Mouse (Mus musculus) brain, embryonic 14.5 days (tissue): ENCODE measurements around the gene Pycr1. TPM values are rescaled to one million over a fixed set of nuclear protein-coding genes. Genes with fewer than 3 reads are reported as not detected.
A peak's percentile ranks its signal among the peaks of the same experiment; 100 is the strongest.

Experiments used
- DNase-seq: peaks from one replicate; pipeline ENCODE4 v3.0.0-alpha.2; 2011; ENCODE audit warnings: low read depth
- CTCF ChIP-seq: fragments of 200-500 bp; IDR thresholded peaks from 2 replicates; pipeline ENCODE4 v1.5.1; 2012; ENCODE audit warnings: inconsistent platforms, mild to moderate bottlenecking, moderate library complexity, borderline replicate concordance; ENCODE audit not compliant: insufficient read depth, insufficient read length; ENCODE audit errors: extremely low read depth
- POLR2A ChIP-seq: fragments of 200-500 bp; IDR thresholded peaks from 2 replicates; pipeline ENCODE4 v1.6.1; 2012; ENCODE audit warnings: mild to moderate bottlenecking, inconsistent platforms, borderline replicate concordance; ENCODE audit not compliant: poor library complexity, insufficient read depth, insufficient read length, severe bottlenecking; ENCODE audit errors: extremely low read depth
- polyA plus RNA-seq: library from polyadenylated mRNA; depleted of rRNA; stranded (reverse); fragments of >200 nt; gene quantifications from 2 replicates; pipeline ENCODE4 v1.2.3, GENCODE M21; 2012; rRNA removed

Gene Pycr1
- polyA plus RNA-seq, 1 experiment, result 19.9 TPM

DNA sequence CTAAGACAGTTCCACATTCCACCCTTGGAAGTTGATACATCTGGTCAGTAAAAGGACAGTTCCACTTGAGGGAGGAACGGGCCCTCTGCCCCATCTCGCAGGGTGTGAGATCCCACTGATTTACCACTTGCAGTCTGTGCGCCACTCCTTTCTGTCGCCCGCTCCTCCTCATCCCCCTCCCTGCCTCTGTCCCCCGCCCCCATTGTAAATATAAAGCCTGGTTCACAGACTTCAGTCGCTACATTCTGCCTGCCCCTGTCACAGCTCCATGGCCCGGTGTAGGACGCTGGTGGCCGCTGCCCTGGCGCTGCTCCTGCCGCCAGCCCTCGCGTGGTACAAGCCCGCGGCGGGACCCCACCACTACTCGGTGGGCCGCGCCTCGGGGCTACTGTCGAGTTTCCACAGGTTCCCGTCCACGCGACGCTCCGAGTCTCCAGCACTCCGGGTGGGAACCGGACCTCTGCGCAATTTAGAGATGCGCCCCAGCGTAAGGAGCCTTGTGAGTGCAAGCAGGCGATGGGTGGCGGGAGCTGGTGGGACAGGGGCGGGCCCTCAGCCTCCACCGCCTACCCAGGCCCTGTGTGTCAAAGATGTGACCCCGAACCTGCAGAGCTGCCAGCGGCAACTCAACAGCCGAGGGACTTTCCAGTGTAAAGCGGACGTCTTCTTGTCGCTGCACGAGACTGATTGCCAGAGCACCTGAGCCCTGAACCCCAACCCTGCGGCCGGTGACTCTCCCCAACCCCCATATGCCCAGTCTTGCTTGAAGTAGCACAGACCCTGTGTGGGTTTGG is 35.1 kb downstream of the Pycr1 start, which contains the start of gene Npb:
TSS of gene Npb (plus strand) at position 237 of the 794 bp plus-strand sequence.
- TF ChIP-seq POLR2A, result no peak
- no peak for TF ChIP-seq CTCF
- no peak for DNase-seq

DNA sequence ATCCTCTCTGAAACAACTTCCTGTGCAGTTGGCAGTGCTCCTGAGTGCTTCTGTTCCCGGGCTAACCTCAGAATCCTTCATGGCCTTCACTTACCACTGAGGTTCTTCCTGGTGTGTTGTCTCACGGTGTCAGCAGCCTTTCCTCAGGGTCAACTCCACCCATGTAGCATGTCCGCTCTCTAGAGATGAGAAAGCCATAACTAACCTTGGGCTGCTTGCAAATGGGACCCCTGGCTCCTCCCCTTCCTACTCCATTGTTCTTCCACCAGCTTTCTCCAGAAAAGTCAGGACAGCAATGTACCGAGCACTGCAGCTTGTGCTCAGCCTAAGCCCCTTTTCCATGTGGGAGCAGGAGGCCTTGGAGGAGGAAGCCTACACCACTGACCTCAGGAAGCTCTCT is 36.8 kb downstream of the Pycr1 start:
- no peak for TF ChIP-seq POLR2A
- no peak for TF ChIP-seq CTCF
- DNase-seq, result no peak

DNA sequence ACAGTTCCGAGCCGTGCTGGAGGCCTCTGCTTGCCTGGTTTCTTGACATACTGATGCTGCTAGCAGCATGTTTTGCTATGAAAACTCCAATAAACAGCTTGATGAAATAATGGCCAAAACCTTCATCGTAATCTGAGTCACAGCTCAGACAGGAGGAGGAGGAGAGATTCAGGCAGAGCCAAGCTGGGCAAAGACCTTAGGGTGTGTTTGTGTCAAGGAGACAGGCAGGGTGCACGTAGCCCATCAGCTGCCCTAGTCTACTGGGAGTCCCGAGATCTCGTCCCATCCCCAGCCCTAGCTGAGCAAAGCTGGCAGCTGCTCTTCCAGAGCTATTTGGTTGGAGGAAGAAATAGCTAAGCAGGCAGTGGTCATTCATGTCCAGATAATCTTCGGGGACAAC is 37.9 kb downstream of the Pycr1 start:
- TF ChIP-seq CTCF (no peak), POLR2A (no peak)
- DNase-seq, result no peak

DNA sequence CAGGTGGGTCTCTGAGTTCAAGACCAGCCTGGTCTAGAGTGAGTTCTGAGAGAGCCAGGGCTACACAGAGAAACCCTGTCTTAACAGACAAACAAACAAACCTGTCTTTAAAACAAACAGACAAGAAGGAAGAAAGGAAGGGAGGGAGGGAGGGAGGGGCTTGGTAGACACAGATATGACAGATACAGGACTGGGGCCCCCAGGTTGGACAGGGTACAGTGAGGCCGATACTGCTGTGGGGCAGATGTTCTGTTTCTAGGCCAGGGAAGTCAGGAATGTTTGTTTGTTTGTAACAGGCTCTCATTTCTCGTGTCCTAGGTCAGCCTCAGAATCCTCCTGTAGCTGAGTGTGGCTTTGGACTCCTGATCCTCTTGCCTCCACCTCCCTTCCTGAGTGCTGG is 40.0 kb downstream of the Pycr1 start:
- TF ChIP-seq POLR2A (no peak), CTCF (no peak)
- no peak for DNase-seq

DNA sequence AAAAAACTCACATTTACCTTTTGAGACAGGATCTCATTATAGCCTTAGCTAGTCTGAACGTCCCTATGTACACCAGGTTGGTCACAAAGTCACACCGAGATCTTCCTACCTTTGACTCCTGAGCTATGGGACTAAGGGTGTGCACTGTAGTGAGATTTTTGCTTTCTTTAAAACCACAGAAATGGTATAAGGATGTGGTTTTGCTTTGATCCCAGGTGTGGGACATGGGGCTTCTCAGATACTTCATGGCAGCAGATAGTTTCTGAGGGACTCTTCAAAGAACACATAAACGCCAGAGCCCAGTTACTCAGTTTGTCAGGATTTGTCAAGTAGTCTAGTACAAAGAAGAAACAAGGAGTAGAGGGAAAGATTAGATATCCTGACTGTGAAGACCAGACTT is 42.9 kb downstream of the Pycr1 start:
- no peak for DNase-seq
- no peak for TF ChIP-seq CTCF
- no peak for TF ChIP-seq POLR2A

DNA sequence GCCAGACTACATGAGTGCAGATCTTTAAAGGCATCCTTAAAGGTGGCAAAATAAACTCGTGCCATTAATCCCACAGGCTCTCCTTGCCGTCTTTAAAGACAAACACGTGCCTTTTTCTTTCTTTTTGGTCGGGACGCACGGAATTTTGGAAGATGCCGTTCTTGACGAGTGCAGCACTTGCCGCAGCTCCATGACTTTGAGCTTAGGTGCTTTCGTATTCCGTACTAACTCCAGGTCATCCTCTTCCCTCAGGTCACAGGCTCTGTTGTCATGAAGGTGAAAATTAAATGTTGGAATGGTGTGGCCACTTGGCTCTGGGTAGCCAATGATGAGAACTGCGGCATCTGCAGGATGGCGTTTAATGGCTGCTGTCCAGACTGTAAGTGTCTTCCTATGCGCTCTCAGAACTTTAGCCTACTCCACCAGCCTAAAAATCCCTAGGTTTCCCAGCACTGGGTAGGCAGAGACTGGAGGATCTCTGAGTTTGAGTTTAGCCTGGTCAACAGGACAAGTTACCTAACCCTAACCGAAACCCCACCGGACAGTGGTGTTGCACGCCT is 44.5 kb downstream of the Pycr1 start:
- TF ChIP-seq CTCF (no peak), POLR2A (no peak)
- DNase-seq, result no peak

DNA sequence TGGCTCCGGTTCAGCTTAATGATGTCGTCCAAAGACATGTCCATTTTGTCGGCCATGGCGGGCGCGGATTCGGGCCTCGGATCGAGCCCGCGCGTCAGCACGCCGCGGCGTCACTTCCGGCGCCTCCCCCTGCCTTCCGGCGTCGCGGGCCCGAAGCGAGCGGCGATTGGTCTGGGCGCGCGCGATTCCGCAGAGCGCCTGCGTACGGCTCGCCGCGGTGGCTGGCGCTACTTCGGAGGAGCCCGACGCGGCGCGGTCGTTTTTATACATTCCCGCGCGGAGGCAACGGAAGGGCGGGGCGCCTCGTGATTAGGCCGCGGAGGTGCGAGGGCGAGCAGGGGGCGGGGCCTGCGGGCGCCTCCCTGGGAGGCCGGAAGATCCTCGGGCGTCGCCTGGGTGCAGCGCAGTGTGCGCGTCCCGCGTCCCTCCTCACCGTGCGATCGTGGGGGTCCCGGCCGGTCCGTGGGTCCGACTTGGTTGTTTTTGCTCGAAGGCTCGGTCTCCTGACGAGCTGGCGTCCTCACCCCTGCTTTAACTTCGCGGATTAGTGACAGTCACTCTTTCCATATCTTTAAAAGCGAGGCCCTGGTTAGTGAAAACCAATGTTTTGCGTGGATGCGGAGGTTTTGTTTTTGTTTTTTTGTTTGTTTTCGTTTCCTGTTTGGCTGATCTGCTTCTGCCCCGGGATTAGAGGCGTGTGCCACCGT is 45.1 kb downstream of the Pycr1 start, which contains the start of the genes Alyref and Anapc11:
TSS of gene Alyref (minus strand) at position 83 of the 707 bp plus-strand sequence.
TSS of gene Anapc11 (plus strand) at position 139 of the 707 bp plus-strand sequence.
- TF ChIP-seq POLR2A (no peak; the same call in none of the 2 replicates), CTCF (no peak)
- DNase-seq, result peak; percentile 99

DNA sequence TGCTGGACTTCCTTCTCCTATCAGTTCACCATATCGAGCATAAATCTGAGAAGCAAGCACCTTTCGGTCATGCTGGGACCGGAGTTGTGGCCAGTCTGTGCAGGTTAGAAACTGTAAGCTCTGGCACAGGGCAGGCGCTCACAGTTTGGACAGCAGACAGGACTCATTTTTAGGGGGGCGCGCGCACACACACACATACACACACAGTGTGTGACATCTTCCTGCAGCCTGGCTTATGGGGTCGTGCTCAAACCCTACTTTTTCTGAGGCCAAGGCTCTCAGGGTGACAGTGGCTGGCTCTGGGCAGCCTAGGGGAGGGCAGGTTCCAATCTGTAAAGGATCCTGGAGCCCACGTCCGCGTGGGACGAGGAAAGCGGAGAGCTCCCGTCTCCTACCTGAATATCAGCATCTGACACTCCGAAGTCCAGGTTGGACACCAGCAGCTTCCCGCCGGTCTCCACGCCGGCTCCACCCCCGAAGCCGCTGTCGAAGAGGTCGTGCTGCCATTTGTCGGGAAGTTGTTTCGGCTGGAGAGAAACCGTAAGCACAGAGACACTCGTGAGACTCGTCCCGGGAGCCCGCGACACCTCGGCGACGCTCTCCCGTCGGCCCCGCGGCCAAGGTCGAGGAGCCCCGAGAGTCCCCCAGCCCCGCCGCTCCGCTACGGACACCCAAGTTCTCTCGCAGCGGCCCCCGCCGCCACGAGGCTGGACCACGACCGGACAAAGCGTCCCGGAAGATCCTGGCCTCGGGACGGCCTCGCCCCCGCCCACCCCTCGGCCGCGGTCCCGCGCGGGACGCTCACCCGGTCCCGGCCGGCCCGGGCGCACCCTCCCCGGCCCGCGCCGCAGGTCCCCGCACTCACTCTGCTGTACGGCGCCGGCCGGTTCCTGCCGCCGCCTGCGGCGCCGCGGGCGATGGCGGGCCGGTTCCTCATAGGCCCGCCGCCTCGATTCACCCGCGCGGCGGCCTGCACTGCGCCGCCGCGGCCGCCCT is 46.0 kb downstream of the Pycr1 start:
- no peak for DNase-seq
- TF ChIP-seq POLR2A, result no peak
- TF ChIP-seq CTCF, result no peak

DNA sequence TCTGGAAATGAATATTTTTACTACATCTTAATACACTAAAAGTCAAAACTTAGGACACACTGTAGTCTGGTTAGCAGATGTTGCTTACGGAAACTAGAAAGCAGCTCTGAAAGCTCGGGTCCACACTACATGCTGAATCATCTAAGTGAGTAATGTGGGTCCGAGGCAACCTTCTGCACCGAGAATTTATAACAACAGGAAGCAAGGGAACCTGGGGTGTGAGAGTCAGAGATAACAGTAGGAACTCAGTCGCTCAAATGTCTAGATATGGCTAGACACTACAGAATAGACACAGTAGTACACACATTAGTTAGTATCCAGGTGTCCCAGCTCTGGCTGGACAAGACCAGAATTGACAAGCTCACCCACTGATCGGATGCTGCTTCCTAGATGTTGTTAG is 55.0 kb downstream of the Pycr1 start:
- no peak for TF ChIP-seq CTCF
- no peak for TF ChIP-seq POLR2A
- no peak for DNase-seq

Other genes starting within 250 kb of the Pycr1 start
- 62.6 and 63.2 TPM in 2 replicates for gene Nploc4, start 206.1 kb downstream of the Pycr1 start, polyA plus RNA-seq
- 0.04 and 0.10 TPM in 2 replicates for gene Tspan10, start 201.1 kb downstream of the Pycr1 start, polyA plus RNA-seq
- gene Pde6g, start 190.3 kb downstream of the Pycr1 start, polyA plus RNA-seq, result 0.34 and 0.53 TPM in 2 replicates
- 7.1 and 12.2 TPM in 2 replicates for gene Oxld1, start 185.7 kb downstream of the Pycr1 start, polyA plus RNA-seq
- gene Ccdc137, start 185.7 kb downstream of the Pycr1 start, polyA plus RNA-seq, result 24.2 and 35.7 TPM in 2 replicates
- 42.4 and 45.8 TPM in 2 replicates for gene Arl16, start 176.2 kb downstream of the Pycr1 start, polyA plus RNA-seq
- 96.3 and 107 TPM in 2 replicates for gene Mrpl12, start 159.2 kb downstream of the Pycr1 start, polyA plus RNA-seq
- gene Slc25a10, start 151.9 kb downstream of the Pycr1 start, polyA plus RNA-seq, result 40.6 and 57.3 TPM in 2 replicates
- 0.32 and 0.36 TPM in 2 replicates for gene Gcgr, start 113.1 kb downstream of the Pycr1 start, polyA plus RNA-seq
- 204 and 253 TPM in 2 replicates for gene Mcrip1, start 94.0 kb downstream of the Pycr1 start, polyA plus RNA-seq
- not detected in 2 replicates for gene Ppp1r27, start 92.6 kb downstream of the Pycr1 start, polyA plus RNA-seq
- 162 and 206 TPM in 2 replicates for gene P4hb, start 70.5 kb downstream of the Pycr1 start, polyA plus RNA-seq
- 540 and 581 TPM in 2 replicates for gene Arhgdia, start 62.1 kb downstream of the Pycr1 start, polyA plus RNA-seq
- gene Alyref, start 45.4 kb downstream of the Pycr1 start, polyA plus RNA-seq, result 86.8 and 89.7 TPM in 2 replicates
- gene Anapc11, start 45.3 kb downstream of the Pycr1 start, polyA plus RNA-seq, result 175 and 222 TPM in 2 replicates
- 0.29 and 0.45 TPM in 2 replicates for gene Npb, start 35.3 kb downstream of the Pycr1 start, polyA plus RNA-seq
- 229 and 307 TPM in 2 replicates for gene Pcyt2, start 25.8 kb downstream of the Pycr1 start, polyA plus RNA-seq
- 59.4 and 85.8 TPM in 2 replicates for gene Sirt7, start 18.5 kb downstream of the Pycr1 start, polyA plus RNA-seq
- gene Mafg, start 10.2 kb downstream of the Pycr1 start, polyA plus RNA-seq, result 57.4 and 57.6 TPM in 2 replicates
- gene Myadml2, start 4.4 kb upstream of the Pycr1 start, polyA plus RNA-seq, result 0.35 and 0.51 TPM in 2 replicates
- gene Notum, start 17.4 kb upstream of the Pycr1 start, polyA plus RNA-seq, result 1.7 and 2.7 TPM in 2 replicates
- 83.0 and 90.3 TPM in 2 replicates for gene Aspscr1, start 29.2 kb upstream of the Pycr1 start, polyA plus RNA-seq
- 59.7 and 89.6 TPM in 2 replicates for gene Cenpx, start 70.0 kb upstream of the Pycr1 start, polyA plus RNA-seq
- 97.6 and 128 TPM in 2 replicates for gene Lrrc45, start 70.2 kb upstream of the Pycr1 start, polyA plus RNA-seq
- 425 and 438 TPM in 2 replicates for gene Rac3, start 77.7 kb upstream of the Pycr1 start, polyA plus RNA-seq
- gene Dcxr, start 83.5 kb upstream of the Pycr1 start, polyA plus RNA-seq, result 8.6 and 11.8 TPM in 2 replicates
- 0.53 and 0.66 TPM in 2 replicates for gene Cbr2, start 88.3 kb upstream of the Pycr1 start, polyA plus RNA-seq
- 0.76 and 1.9 TPM in 2 replicates for gene Hmga1b, start 119.0 kb upstream of the Pycr1 start, polyA plus RNA-seq
- gene Rfng, start 140.4 kb upstream of the Pycr1 start, polyA plus RNA-seq, result 117 and 119 TPM in 2 replicates
- 277 and 337 TPM in 2 replicates for gene Gps1, start 140.5 kb upstream of the Pycr1 start, polyA plus RNA-seq
- gene Dus1l, start 152.6 kb upstream of the Pycr1 start, polyA plus RNA-seq, result 38.9 and 43.9 TPM in 2 replicates
- gene Fasn, start 180.8 kb upstream of the Pycr1 start, polyA plus RNA-seq, result 298 and 471 TPM in 2 replicates